Mouse (Mus musculus) gastrocnemius, postnatal 25 days (tissue): ENCODE results near the gene Pip4k2a. TPM values are rescaled to one million over a fixed set of nuclear protein-coding genes. Genes with fewer than 3 reads are reported as not detected.
"Not testable (repeated sequence)": the region's sequence is repeated elsewhere in the genome, so short reads cannot be mapped to it uniquely, and the experiment has no call there.

Source experiments
- DNase-seq: peaks from one replicate; pipeline ENCODE4 v3.0.0; 2022
- total RNA-seq, 2 experiments: library from RNA; stranded (reverse); gene quantifications; 1 replicate in 1 of 2; 2 replicates in 1 of 2; pipeline ENCODE4 v1.2.3; 2021

The Pip4k2a gene
- total RNA-seq, 2 experiments from 2014 or later = 4.0 TPM

DNA sequence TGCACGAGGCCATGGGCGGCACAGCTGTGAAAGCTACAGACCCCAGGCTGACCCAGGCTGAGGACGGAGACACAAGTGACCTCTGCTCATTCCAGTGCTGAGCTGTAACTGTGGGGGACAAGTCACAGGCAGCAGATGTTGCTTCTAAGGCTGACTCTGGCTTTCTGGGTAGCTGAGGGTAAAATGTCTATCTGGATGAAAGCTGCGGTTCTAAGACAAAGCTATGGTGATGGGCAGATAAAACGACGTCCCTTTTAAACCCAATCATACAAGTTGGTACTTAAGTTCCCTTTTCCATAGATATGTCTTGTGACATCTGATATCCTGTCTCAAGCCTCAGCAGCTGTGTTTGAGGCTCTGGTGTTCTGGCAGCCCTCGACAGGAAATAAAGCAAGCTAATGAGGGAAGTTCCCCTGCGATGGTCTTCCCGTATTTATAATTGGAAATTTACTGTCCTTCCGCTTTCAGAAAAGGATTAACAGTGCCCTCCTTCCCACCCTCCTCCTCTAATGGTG is 100.1 kb downstream of the Pip4k2a start:
- peak; percentile 22 for DNase-seq

DNA sequence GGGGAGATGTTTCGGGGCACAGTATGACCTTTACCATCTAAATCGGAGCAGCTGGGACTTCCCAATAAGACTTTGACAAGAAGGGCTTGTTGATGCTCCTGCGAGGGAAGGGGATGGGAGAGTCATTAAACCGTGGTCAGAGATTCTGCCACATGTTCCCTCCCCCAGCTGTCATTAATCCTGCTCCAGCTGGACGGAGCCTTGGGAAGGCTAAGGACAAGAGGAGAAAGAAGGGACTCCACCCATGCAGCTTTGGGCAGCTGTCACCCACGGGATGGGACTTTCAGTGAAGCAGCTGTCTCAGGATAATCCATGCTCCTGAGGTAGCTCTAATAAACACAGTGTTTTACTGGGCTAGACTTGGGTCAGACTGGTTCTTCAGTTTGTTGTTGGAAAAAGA is 101.9 kb downstream of the Pip4k2a start:
- DNase-seq = peak; percentile 47

DNA sequence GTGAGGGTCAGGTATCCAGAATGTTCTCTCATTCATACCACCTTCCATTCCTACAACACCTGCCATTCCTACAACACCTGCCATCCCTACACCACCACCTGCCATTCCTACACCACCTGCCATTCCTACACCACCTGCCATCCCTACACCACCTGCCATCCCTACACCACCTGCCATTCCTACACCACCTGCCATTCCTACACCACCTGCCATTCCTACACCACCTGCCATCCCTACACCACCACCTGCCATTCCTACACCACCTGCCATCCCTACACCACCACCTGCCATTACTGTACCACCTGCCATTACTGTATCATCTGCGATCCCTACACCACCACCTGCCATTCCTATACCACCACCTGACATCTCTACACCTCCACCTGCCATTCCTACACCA is 104.6 kb downstream of the Pip4k2a start:
- DNase-seq = not testable (repeated sequence)

DNA sequence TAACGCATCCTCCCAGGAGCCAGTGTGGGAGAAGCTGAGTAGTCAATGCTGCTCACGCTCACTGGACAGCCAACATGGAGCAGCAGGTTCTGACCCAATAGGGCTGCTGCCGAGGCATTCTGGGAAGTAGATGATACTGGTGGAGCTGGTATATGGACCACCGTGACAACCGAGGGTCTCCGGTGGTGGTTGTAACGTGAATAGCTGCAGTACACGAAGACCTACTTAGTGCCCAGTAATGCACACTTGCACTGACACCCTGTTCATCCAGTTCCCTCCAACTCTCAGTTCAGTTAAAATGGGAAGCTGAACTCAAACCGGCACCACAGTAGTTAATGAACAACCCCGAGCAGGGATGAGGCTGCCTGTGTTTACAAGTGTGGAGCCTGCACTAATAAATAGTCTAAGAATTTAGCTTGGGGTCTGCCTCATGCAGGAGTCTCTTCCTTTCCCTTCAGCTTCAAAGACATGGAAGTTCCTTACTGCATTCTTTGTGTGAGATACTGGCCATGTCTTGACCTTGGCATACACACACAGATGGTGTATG is 105.9 kb downstream of the Pip4k2a start:
- DNase-seq = no peak

DNA sequence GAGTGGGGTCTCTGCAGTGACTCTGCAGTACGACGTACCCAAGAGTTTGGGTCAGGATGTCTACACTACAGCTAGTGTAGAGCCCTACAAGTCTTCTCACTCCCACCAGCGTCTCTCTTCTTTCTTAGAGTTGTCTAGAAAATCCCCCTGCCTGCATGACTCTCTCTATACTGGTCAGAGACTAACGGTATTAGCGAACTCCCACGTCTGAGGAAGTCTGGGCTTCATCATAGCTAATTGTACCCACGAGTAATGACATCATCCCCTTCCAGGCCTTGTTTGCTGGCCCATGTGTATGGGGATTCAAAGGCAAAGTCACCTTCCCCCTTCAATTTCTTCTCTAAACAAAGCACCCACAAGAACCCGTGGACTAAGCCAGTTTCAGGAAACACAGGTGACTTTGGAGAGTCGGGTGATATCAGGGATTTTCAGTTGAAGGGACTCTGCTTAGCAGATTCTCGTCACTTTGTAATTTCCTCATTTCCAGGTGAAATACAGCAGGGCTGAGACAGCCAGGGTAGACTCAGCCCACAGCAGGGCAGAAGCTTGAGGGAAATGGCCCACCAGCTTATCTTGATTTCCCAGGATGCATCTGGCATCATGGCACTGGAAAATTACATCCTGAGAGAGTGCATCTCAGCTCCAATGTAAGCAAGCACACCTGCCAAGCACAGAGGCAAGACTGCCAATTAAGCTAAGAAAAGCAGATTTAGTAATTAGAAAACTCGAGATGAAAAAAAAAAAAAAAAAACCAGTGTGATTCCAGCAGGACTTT is 107.5 kb downstream of the Pip4k2a start:
- no peak for DNase-seq

DNA sequence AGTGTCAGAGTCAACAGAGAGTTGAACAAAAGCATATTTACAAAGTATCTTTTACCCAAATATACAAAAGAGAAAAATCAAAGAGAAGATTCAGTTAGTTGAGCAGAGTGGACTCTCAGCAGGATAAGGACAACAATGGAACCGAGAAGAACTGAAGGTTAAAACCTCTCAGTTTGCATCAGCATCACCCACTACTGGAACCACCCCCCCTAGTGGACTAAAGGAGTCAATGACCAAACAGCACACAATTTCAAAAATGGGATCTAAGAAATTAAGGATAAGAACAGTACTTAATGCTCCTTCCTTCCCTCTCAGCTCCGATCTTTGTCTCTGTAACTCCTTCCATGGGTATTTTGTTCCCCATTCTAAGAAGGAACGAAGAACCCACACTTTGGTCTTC is 113.6 kb downstream of the Pip4k2a start:
- no peak for DNase-seq

DNA sequence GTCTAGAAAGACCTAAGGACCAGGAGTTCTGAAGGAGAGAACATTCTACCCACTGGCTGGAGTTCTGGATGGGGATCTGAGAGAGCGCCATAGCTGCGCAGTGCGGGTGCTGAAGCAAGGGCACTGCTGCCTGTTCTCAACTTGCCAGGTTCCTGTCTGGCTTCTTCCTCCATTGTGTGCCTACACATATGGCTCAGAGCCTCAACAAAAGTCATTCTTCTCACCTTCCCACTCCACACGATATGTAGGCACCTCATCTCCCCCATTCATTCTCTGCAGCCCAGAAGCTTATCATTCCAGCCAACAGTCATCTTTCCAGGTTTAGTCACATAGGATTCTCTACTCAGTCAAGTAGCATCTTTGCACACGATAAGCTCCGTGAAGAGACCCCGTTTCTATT is 123.3 kb downstream of the Pip4k2a start:
- DNase-seq = no peak

DNA sequence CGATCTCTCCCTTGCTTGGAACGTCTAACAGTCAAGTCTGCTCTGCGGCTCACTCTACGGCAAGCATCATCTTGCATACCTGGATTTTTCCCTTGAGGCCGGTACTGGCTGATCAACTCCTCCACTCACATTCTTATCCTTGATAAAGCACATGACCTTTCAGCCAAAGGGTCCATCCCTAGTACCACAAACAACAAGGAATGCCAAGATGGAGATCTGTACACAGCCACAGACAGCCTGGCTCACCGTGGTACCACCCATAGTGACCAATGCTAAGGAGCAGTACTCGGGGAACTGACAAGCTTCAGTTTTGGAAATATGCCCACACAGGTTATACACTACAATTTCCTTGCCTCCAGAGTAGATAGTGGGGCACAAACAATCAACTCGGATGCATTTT is 123.9 kb downstream of the Pip4k2a start:
- DNase-seq = no peak

DNA sequence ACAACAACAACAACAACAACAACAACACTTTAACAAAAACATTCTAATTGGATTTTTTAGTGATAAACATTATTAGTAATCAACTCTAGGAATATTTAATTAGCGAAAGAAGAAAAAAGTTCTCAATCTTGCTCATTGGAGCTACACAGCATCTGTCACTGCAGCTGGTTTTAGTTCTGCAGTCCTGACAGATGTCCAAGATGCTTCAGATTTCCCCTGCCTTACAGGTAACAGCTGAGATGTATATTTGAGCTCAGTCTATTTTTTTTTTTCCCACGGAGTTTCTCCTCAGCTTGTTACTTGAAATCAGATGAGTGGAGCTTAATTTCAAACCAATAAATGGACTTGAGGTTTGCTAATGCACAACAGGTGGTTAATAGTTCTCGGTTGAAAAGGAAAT is 124.5 kb downstream of the Pip4k2a start:
- no peak for DNase-seq

DNA sequence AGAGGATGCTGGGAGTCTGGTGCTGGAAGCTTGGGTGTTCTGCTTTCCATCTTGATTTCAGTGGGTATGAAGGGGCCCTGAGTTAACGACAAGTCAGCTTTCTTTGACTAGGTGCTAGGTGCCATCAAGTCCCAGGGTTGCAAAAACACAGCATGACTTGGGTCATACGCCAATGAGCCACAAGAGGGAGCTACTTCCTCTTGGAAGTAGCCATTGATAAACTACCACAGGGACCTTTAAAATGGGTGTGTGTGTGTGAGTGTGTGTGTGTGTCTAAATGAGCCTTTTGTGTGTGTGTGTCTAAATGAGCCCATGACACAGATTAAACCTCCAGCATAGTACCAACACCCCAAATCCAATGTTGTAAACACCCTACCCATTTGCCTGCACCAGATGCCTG is 125.1 kb downstream of the Pip4k2a start:
- DNase-seq = peak; percentile 29

DNA sequence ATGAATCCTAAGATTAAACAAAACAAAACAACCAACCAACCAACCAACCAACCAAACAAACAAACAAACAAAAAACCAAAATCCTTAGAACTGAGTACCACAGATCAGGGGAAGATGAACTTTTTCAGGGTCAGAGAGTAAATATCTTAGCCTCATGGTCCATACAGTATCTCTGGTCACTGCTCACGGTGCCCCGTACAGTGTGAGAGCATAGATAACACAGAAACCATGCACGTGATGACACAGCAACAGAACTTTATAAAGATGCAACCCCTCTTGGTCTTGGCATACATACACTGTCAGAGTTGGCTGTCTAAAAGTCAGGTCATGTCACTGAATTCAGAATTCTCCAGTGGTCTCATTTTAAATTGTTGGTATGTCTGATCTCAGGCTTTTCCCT is 126.8 kb downstream of the Pip4k2a start:
- DNase-seq = no peak

DNA sequence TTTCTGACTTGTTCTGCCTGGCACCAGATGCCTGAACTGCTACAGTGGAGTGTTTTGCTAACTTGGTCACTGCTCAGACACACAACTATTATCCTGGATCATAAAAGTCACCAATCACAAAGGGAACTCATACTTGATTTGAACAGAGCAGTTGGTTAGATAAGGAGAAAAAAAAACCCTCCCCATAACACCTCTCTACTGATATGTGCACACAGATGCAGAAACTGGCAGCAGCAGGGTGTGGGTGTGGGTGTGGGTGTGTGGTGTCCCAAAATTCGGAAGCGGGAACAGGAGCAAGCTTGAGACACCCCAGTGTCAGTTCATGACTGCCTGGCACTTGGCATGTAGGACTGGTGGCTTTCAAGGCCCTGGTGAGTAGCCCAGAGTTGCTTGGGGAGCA is 130.9 kb downstream of the Pip4k2a start:
- DNase-seq = no peak

DNA sequence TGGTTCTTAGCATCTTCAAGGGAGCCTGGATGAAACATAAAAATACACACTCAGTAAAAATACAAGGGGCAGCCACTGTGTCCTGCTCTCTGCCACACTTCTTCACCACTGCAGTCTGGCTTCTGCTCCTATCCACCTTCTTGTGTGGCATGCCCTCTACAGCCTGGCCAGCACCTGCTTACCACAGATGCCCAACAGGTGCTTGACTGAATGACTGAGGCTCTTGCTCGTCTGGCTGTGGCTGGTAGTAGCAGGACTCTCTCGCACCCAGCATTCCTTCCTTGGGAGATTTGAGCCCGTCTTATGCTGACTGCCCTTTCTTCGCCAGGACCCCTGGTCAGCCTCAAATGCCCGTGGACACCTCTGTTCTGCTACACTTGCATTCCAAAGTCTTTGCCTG is 133.2 kb downstream of the Pip4k2a start:
- DNase-seq = no peak

DNA sequence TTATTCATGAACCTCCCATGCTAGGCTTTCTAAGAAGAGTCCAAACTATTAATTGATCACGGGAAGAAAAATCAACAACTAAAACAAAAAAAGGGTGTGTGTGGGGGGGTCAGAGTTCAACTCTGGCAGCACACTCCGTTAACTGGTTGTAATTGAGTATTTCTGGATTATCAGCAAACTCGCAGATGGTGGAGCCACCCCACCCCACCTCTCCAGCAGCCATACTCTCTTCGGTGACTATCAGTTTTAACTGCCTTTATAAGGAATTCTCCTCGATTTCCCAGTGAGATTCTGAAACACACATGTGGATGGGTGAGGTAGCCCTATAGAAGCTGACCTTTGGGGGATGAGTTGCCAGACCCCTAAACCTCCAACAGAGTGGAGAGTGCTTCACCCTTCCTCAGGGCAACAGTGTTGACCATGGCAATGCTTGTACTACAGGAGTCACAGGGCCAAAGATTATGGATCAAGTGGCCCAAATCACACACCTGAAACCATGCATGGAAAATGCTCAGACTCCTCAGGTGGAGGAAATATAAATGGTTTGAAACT is 136.2 kb downstream of the Pip4k2a start:
- no peak for DNase-seq

DNA sequence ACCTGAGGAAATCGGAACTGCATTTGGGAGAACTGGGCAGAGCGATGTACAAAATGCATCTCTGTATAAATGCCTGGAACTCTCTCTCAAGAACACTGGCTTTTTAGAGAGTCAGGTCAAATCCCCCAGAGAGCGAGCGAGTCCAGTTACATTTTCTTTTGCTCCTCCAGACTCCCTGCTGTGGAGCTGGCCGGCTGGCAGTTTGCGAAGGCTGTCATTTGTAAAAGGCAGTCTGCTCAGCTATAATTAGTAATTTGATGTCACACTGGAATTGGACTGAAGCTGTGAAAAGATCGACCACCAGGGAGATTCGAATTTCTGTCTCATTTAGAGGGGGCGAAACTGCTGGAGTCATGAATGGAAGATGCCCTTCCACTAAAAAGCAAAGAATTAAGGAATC is 137.2 kb downstream of the Pip4k2a start:
- no peak for DNase-seq

DNA sequence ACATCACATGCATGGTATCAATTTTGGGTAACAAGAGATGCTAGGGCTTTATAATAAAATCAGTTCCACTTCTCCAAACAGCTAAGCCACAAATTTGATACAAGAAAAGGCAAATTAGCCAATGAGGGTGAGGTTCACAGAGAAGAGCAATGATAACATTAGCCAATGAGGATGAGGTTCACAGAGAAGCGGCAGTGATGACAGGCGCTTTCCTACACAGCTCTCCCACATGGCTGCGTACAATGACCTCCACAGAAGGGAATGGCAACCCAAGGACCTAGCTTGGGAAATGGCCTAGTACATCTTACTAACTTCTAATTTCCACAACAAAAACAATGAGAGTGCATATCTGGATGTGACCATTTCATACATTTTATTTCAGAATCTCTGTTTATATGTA is 140.0 kb downstream of the Pip4k2a start:
- DNase-seq = no peak

DNA sequence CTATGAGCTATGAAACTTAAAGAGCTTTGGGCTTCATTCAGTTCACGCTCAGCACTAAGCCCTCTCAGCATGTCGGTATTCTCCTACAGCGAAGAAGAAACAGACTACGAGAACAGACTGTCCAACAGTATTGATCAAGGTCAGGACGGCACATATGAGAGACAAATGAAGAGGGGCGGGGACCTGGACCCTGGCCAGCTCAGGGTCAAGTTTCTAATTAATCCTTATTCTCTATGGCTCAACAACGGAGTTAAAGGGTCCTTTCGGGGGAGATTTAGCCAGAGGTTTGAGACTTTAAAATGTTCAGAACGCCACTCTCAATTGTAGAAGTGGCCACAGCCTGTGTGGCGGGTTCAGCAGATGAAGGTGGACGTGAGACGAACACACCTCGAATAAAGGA is 141.5 kb downstream of the Pip4k2a start:
- no peak for DNase-seq

DNA sequence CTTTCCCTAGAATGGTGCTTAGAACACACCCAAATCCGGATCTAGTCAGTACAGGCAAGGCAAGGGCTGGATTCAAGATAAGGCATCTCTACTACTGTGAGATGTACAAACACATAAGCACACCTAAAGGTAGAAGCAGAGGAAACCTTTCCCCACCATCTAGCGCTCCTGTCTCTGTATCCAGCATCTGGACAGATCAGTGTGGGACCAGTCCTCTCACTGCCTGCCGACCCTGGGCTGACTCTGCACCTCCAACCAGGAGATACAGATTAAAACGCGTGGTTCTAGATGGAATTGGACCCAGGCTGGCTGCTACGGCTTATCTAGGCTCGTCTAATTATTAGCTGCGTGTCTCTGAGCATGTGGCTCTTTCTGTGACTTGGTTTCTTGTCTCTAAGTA is 142.7 kb downstream of the Pip4k2a start:
- no peak for DNase-seq

DNA sequence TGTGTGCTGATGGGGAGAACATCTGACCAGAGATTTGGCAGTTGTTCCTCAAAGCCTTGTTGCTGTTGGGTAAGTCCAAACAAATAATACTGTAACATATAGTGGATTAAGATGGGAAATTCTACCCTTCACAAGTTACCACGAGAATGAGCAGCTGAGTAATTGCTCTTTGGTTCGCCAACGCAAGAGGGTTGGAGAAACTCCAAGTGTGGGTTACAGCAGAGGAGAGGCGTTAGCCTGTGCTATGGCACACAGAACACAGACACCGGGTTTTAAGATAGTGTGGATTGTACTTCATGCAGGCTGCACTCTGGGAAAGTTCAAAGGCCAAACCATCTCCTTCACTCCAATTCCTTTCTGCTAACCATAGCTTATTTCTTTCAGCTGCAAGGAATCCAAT is 144.6 kb downstream of the Pip4k2a start:
- DNase-seq = no peak

DNA sequence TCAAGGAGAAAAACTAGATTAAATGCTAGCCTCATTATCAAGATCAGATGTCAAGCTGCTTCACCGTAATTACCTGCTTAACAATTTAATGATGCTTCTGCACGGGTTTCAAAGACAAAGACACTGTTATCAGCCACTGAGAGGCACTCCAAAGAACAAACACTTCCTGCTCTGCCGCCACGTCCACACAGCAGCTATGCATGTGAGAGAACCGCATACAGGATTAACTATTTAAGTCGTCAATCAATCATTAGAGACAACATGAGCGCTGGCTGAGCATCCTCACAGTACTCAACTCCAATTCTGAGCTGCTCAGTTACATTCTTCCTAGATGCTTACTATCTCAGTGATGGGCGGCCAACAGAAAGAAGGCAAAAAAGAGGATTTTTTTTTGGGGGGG is 147.3 kb downstream of the Pip4k2a start:
- no peak for DNase-seq

DNA sequence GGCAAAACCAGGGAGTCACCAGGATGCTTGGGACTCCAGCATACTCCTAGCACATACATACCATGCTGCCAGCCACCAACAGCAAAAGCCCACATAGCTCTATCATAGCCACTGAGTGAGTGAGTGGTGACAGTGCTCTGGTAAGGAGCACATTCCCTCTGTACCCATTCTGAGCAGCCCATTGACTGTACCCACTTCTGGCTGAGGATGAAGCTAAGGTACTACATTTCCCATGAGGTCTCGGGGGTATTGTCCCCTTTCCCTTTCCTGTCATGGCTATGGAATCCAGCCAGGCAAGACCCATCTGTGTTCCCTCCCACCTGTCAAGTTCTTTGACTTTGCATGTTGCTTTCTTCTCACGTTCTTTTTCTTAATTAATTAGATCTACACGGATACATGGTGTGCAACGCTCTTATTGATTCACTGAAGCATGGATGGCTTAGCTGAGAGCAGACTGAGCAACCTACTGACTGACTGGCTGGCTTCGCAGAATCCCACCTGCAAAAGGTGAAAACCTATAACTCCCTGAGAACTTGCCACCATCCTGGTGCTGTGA is 149.8 kb downstream of the Pip4k2a start:
- no peak for DNase-seq

DNA sequence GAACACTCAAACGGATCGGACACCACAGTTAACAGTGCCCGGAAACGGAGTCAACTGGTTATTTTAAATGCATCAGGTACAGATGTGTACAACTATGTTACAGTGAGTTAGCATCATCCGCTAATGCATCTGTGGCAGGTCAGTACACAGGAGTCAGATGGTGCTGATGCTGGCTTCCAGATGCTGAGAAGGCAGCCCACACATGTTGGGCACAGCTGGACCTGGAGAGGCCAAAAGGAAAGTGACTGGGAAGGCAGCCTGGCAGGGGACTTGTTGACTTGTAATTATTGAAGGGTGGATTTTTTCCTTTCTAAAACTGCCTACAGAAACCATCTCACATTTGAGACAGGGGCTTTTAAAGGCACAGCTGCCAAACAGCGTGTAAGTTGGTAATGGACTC is 155.4 kb downstream of the Pip4k2a start:
- no peak for DNase-seq

DNA sequence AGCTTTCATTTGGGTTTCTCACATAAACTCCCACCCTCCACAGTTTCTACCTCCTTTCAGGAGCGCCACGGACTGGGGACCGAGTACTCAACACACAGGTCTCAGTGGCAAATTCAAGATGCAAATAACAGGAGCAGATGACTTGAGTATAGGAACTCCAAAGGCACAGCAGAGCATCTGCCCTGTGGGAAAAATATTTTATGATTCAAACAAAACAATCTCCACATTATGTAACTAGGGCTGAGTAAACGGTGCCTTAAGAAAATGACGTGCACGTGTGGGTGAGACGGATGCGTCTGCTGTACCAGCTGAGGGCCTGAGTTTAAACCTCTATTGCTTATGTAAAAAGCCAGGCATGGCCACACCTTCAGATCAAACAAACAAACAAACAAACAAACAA is 156.9 kb downstream of the Pip4k2a start:
- DNase-seq = no peak

DNA sequence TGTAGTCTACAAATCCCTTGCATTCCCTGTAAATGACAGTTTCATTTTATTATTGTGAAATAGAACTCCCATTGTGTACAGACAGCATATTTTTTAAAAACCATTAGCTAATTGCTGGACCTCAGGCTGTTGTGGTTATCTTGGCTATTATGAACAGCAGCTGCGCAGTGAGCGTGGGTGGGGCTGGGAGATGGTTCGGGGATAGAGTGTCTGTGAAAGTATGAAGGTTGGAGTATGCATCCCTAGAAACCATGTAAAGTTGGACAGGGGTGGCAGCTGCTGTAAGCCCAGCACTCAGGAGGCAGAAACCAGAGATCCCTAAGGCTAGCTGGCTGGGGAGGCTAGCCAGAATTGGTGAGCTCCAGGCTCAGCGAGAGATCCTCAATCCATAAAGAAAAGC is 158.4 kb downstream of the Pip4k2a start:
- no peak for DNase-seq
